Mouse (Mus musculus): ENCODE data around the gene Gclc. TPM values are rescaled to one million over a fixed set of nuclear protein-coding genes. Genes with fewer than 3 reads are reported as not detected.
"Not testable (repeated sequence)": the region's sequence is repeated elsewhere in the genome, so short reads cannot be mapped to it uniquely, and the experiment has no call there.

The Gclc gene
- polyA plus RNA-seq, 1 experiment: 49.3 TPM

DNA sequence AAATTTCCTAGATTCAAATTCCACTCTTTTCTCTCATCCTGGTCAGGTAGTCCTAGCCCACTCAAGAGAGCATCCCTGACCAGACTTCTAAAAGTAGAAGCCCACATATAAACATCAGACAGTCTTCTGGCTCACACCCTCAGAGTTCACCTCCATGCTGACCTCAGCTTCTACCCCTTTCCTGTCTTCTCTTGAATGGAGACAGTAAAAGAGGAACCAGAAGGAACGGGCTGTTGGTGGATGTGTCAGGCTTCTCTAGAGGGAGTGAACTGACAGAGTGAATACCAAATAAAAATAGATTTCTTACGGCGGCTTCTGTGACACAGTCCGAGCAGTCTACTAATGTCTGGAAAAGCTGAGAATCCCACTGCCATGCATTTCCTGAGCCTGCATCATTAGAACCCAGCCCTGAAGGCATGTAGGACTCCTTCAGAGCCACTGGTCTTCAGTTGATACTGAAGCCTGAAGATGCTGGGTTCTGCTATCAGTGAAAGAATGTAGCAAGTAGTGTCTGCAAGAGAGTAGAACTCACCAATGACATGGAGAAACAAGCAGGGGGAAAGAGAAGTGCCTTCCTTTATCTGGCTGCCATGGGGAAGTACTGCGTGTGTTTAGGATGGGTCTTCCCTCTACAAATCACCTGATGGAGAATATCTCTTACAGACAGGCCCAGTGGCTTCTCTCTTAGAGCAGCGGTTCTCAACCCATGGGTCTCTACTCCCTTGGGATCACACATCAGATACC is 16.9 kb upstream of the Gclc start:
- 60% methylated on average over 6 of the region's 6 CpGs for WGBS
- Histone ChIP-seq H3K4me1 (ENCODE audit: control insufficient read depth, insufficient read depth, low read length) (no peaks in the 10 kb centered on the region), H3K4me3 (replicated peaks; ENCODE audit: extremely low read depth, low read depth, low read length) (no peak overlapping the region)
- TF ChIP-seq CTCF (IDR thresholded peaks at IDR 0.05; ENCODE audit: insufficient read depth, low read length) (no peak), POLR2A (IDR thresholded peaks at IDR 0.05; ENCODE audit: borderline replicate concordance, extremely low read depth, low read depth, low read length) (no peak)
- no peak for DNase-seq

DNA sequence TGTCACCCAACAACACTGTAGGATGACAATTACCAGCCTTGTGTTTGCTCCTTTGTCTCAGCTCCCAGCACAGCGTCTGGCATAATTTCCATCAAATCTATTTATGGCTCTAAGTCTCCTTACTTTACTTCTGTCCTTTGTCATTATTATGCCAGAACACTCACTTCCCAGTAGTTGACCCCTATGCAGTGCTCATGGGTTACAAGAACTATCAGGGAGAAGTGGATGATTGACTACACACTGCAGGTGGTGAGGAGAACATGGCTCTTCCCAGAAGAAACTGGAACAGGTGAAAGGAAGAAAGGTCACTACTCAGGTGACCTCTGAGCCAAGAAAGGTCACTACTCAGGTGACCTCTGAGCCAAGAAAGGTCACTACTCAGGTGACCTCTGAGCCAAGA is 12.9 kb upstream of the Gclc start:
- no peak overlapping the region for H3K4me3 ChIP-seq (replicated peaks; ENCODE audit: extremely low read depth, low read depth, low read length)
- 67% methylated on average over 1 of the region's 1 CpGs for WGBS
- TF ChIP-seq POLR2A (IDR thresholded peaks at IDR 0.05; ENCODE audit: borderline replicate concordance, extremely low read depth, low read depth, low read length): no peak
- TF ChIP-seq CTCF (IDR thresholded peaks at IDR 0.05; ENCODE audit: insufficient read depth, low read length): no peak
- DNase-seq: no peak
- H3K4me1 ChIP-seq (ENCODE audit: control insufficient read depth, insufficient read depth, low read length): no peaks in the 10 kb centered on the region

DNA sequence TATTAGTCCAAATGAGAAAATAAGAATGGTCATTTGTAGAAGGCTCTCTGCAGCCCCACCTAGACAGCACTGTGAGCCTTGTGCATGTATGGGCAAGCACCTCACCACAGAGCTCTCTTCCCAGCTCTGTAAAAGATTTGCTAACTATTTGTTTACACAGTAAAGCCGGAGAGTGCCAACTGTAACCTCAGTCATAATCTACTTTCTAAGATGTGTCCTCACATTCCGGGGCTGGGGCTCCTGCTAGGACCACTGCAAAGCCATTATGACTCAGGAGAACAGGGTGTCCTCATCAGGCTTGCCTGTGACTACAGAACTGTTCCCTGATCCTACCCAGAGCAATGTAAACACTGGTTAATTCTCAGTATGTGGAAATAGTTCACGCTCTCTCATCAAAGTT is 9.5 kb upstream of the Gclc start:
- 39% methylated on average over 3 of the region's 3 CpGs for WGBS
- no peak for DNase-seq
- Histone ChIP-seq H3K4me1 (ENCODE audit: control insufficient read depth, insufficient read depth, low read length) (0 out of 2 replicates have a peak, but pooled peaks cover 2% of the 10 kb centered on the region), H3K4me3 (replicated peaks; ENCODE audit: extremely low read depth, low read depth, low read length) (no peak overlapping the region)
- TF ChIP-seq CTCF (IDR thresholded peaks at IDR 0.05; ENCODE audit: insufficient read depth, low read length): no peak
- TF ChIP-seq POLR2A (IDR thresholded peaks at IDR 0.05; ENCODE audit: borderline replicate concordance, extremely low read depth, low read depth, low read length): no peak

DNA sequence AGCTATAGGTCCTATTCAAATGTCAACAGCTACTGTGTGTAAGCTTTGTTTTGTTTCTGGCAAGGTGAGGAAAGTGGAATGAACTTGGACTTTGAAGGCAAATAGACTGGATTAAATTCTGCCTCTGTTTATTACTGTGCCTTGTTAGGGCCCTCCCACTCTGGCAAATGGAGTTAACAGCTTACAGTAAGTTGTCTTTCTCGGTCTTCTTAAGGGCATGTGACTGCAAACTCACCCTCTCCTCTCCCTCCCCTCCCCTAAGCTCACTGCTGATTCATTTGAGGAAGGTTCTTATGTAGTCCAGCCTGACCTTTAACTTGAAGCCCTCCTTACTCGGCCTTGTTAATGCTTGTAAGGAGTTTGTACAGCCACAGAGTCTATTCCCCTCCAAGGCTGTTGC is 8.0 kb upstream of the Gclc start:
- no peak for DNase-seq
- Histone ChIP-seq H3K4me1 (ENCODE audit: control insufficient read depth, insufficient read depth, low read length) (0 out of 2 replicates have a peak, but pooled peaks cover 3% of the 10 kb centered on the region), H3K4me3 (replicated peaks; ENCODE audit: extremely low read depth, low read depth, low read length) (no peak overlapping the region)
- no peak for TF ChIP-seq CTCF (IDR thresholded peaks at IDR 0.05; ENCODE audit: insufficient read depth, low read length)
- no peak for TF ChIP-seq POLR2A (IDR thresholded peaks at IDR 0.05; ENCODE audit: borderline replicate concordance, extremely low read depth, low read depth, low read length)
- WGBS: 45% methylated on average over 2 of the region's 2 CpGs

DNA sequence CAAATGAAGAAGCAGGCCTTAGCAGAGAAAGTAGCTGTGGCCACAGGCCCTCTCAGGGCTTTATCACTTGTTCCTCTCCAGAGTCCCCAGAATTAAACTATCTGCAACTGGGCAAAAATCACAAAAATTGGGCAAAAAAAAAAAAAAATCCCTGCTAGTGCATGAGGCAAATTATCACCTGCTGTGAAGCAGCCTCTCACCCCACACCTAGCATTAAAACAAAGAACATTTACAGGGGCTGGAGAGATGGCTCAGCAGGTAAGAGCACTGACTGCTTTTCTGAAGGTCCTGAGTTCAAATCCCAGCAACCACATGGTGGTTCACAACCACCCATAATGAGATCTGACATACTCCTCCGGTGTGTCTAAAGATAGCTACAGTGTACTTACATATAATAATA is 6.0 kb upstream of the Gclc start:
- 92% methylated on average over 1 of the region's 1 CpGs for WGBS
- not testable (repeated sequence) for DNase-seq; H3K4me1 ChIP-seq (ENCODE audit: control insufficient read depth, insufficient read depth, low read length); H3K4me3 ChIP-seq (replicated peaks; ENCODE audit: extremely low read depth, low read depth, low read length)

DNA sequence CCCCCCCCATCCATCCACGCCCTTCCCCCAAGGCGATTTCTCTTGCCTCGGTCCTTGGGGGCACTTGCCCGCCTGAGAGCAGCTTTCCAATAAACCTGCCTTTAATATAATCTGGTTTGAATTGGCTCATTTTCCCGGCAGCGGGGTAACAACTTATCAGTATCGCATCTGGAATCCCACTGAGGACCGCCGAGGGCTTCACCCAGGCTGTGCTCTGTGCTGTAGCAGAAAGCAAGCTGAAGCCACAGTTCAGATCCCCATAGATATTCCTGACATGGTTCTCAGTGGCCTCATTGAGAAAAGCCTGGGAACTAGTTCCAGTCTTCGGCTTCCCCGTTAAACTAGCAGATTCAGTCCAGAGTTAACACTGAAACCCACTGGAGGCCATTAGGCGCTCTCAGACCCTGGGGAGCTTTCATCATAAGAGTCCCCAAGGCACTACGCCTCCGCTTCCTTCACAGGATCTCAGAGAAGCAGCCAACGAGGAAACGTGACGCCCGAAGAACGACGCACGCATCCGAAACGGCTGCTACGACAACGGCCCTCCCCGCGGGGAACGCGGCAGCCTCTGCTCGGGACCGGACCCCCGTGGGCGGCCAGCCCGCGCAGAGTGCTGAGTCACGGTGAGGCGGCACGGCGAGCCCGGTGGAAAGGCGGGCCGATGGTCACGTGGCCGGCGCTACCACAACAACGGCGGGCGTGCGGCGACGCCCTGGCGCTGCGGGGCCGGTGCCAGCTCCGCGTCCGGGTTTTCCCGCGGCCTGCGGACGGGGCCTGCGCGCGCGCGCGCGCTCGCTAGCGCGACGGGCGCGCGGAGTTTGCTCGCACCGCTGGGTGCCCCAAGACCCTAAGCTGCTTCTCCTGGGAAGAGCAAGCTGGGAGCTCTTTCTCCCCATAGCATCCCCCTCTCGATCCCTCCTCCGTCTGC is 3.9 kb upstream of the Gclc start:
- peak; percentile 97 for DNase-seq
- TF ChIP-seq POLR2A (IDR thresholded peaks at IDR 0.05; ENCODE audit: borderline replicate concordance, extremely low read depth, low read depth, low read length) (peak; percentile 93; the same call in 1 of the 2 replicates), CTCF (IDR thresholded peaks at IDR 0.05; ENCODE audit: insufficient read depth, low read length) (no peak)
- peak overlapping the region; percentile 73 for H3K4me3 ChIP-seq (replicated peaks; ENCODE audit: extremely low read depth, low read depth, low read length)
- under 1% methylated on average over 79 of the region's 79 CpGs for WGBS
- peaks cover 3% of the 10 kb centered on the region; the same call in 1 of the 2 replicates for H3K4me1 ChIP-seq (ENCODE audit: control insufficient read depth, insufficient read depth, low read length)

DNA sequence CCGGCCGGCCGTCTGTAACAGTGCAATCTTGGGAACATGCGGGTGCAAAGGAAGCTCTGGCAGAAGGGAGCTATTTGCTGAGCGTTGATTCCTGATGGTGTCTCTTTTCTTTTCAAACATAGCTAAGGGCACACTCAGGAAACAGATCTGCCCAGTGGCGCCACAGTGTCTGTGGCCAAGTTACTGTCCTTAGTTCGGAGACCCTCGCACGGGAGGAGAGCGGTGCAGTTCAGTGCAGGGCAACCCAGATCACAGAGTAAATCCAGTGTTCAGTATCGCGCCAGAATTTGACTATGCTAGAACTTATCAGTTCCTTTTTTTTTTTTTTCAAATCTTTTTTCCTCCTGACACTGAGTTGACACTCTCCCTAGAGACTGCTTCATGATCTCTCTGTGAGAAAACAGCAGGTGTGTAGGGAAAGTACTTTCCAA is 3.2 kb upstream of the Gclc start:
- Histone ChIP-seq H3K4me3 (replicated peaks; ENCODE audit: extremely low read depth, low read depth, low read length) (peak overlapping the region; percentile 62), H3K4me1 (ENCODE audit: control insufficient read depth, insufficient read depth, low read length) (peaks cover 3% of the 10 kb centered on the region; the same call in 1 of the 2 replicates)
- under 1% methylated on average over 12 of the region's 12 CpGs for WGBS
- DNase-seq: peak; percentile 55
- TF ChIP-seq CTCF (IDR thresholded peaks at IDR 0.05; ENCODE audit: insufficient read depth, low read length) (no peak), POLR2A (IDR thresholded peaks at IDR 0.05; ENCODE audit: borderline replicate concordance, extremely low read depth, low read depth, low read length) (no peak)

DNA sequence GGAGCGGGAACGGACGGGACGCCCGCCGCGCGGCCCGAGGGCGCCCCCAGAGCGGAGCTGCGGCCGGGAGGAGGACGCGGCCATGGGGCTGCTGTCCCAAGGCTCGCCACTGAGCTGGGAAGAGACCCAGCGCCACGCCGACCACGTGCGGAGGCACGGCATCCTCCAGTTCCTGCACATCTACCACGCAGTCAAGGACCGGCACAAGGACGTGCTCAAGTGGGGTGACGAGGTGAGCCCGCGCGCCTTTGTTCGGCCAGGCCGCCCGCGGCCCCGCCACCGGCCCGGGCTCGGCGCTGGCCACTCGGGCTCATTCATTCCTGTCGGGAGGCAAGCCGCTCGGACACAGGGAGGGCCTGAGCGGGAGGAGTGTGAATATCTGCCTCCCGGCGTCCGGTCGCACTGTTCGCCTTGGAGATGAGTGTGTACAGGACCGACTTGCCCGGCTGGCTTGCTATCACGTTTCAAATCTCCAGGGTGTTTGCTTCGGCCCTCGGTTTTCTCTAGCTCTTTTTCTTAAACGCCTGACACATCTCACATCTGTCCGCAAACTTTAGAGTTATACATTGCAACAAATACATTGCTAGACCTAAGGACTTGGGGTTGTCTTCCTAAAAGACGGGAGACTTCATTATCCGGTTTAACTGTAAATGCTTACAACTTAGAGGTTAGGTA is 530 bp downstream of the Gclc start:
- Histone ChIP-seq H3K4me3 (replicated peaks; ENCODE audit: extremely low read depth, low read depth, low read length) (peak overlapping the region; percentile 97), H3K4me1 (ENCODE audit: control insufficient read depth, insufficient read depth, low read length) (peaks cover 4% of the 10 kb centered on the region; the same call in 1 of the 2 replicates)
- under 1% methylated on average over 56 of the region's 57 CpGs for WGBS
- DNase-seq: peak; percentile 77
- TF ChIP-seq POLR2A (IDR thresholded peaks at IDR 0.05; ENCODE audit: borderline replicate concordance, extremely low read depth, low read depth, low read length) (0 out of 2 replicates have a peak, but pooled peaks have one; percentile 11), CTCF (IDR thresholded peaks at IDR 0.05; ENCODE audit: insufficient read depth, low read length) (no peak)

DNA sequence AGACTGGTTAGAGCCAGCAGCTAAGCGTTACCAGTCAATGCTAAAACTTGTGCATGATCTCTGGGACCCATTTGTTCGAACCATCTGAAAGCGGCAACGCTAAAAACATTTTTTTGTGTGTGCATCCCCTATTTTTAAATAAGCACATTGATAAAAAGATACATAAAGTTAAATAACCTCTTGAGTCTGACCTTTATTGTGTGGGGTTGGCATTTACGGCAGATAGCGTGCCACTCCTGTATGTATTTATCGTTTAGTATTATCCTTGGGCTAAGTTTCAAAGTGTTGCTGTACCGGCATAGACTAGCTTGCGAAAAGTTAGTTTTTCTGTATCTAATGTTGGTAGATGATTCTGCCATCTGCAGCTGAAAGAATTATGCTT is 1.1 kb downstream of the Gclc start:
- H3K4me3 ChIP-seq (replicated peaks; ENCODE audit: extremely low read depth, low read depth, low read length): peak overlapping the region; percentile 97
- WGBS: 13% methylated on average over 9 of the region's 9 CpGs
- DNase-seq: no peak
- peaks cover 2% of the 10 kb centered on the region; the same call in 1 of the 2 replicates for H3K4me1 ChIP-seq (ENCODE audit: control insufficient read depth, insufficient read depth, low read length)
- TF ChIP-seq POLR2A (IDR thresholded peaks at IDR 0.05; ENCODE audit: borderline replicate concordance, extremely low read depth, low read depth, low read length) (no peak), CTCF (IDR thresholded peaks at IDR 0.05; ENCODE audit: insufficient read depth, low read length) (no peak)
